9 mouse cellular contexts compared by ENCODE assay signal in the genomic region with DNA sequence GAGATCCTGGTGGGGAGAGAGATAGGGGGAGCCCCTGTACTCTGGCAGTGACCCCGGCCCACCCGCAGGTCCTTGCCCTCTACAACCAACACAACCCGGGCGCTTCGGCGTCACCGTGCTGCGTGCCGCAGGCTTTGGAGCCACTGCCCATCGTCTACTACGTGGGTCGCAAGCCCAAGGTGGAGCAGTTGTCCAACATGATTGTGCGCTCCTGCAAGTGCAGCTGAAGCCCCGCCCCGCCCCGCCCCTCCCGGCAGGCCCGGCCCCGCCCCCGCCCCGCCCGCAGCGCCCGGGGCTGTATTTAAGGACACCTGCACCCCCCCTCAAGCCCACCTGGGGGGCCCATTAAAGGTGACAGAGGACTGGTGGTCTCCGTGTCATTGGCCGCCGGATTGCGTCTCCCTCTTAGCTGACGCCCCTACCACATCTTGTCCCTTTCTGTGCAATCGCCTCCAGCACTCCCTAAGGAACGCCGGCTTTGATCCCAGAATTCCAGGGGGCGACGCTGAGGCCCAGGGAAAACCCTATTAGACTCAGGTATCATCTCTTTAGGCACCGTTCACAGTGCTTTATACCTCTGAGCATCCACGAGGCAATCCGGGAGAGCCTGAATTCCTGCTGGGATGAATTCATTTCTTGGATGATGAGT. TPM values are rescaled to one million over a fixed set of nuclear protein-coding genes. Genes with fewer than 3 reads are reported as not detected.
A peak's percentile ranks its signal among the peaks of the same experiment; 100 is the strongest.
DNase-seq lines count a peak whose midpoint lies in the region; ATAC-seq and TF ChIP-seq lines count a peak whose summit lies in the region.
"Had no signal": no experiment of that assay in that cellular context is flagged by ENCODE, and none has a peak within 500 bp of the region (broad histone marks: within the 10 kb centered on the region; RNA-seq: fewer than 3 reads in every experiment).

No protein-coding gene starts in this region.

- no peak for TF ChIP-seq CTCF in liver, postnatal 0 days (IDR thresholded peaks at IDR 0.05; ENCODE audit: low read depth)

- no peaks in the 10 kb centered on the region for H3K27me3 ChIP-seq in heart, embryonic 10.5 days (ENCODE audit: insufficient read depth, poor library complexity, severe bottlenecking)
- H3K27me3 ChIP-seq in hindbrain, embryonic 10.5 days (ENCODE audit: insufficient read depth, poor library complexity, severe bottlenecking) = peaks cover 25% of the 10 kb centered on the region
- H3K27me3 ChIP-seq in liver, postnatal 0 days (ENCODE audit: insufficient read depth, low read length) = no peaks in the 10 kb centered on the region

- no peak for ATAC-seq in liver, postnatal 0 days

- peak overlapping the region; percentile 47 for H3K27ac ChIP-seq in heart, embryonic 10.5 days
- peak overlapping the region; percentile 14; the same call in 1 of the 2 replicates for H3K27ac ChIP-seq in hindbrain, embryonic 10.5 days
- no peak overlapping the region for H3K27ac ChIP-seq in liver, postnatal 0 days (ENCODE audit: low read depth)

- peaks cover 18% of the 10 kb centered on the region for H3K36me3 ChIP-seq in heart, embryonic 10.5 days
- no peaks in the 10 kb centered on the region for H3K36me3 ChIP-seq in hindbrain, embryonic 10.5 days
- H3K36me3 ChIP-seq in liver, postnatal 0 days (replicated peaks; ENCODE audit: insufficient read depth, low read length) = peaks cover 25% of the 10 kb centered on the region

- peak overlapping the region; percentile 59 for H3K4me3 ChIP-seq in heart, embryonic 10.5 days
- peak overlapping the region; percentile 55 for H3K4me3 ChIP-seq in hindbrain, embryonic 10.5 days
- H3K4me3 ChIP-seq in liver, postnatal 0 days (ENCODE audit: low read depth, low read length) = no peak overlapping the region
- H3K4me3 ChIP-seq: erythroblast, embryonic 14.5 days had no signal

- no peak for DNase-seq in heart, embryonic 10.5 days (ENCODE audit: low spot score)
- DNase-seq in heart, adult 9 months (ENCODE audit: low spot score in 2 of 2) = no peak
- DNase-seq in ZHBTc4 (ENCODE audit: low read depth, low spot score) = peak; percentile 59
- DNase-seq in hindbrain, embryonic 10.5 days (ENCODE audit: low spot score) = no peak
- DNase-seq in liver, postnatal 0 days = peak; percentile 68
- DNase-seq in gastrocnemius, adult 18-20 months (ENCODE audit: low spot score) = no peak
- DNase-seq in urinary bladder, postnatal 10 days (ENCODE audit: low spot score) = no peak
- no peak for DNase-seq in gastrocnemius, adult 8-10 months (ENCODE audit: low spot score in 2 of 2)

- peaks cover 59% of the 10 kb centered on the region for H3K4me1 ChIP-seq in heart, embryonic 10.5 days
- peaks cover 38% of the 10 kb centered on the region for H3K4me1 ChIP-seq in hindbrain, embryonic 10.5 days (replicated peaks)
- H3K4me1 ChIP-seq in liver, postnatal 0 days (ENCODE audit: insufficient read depth) = peaks cover 43% of the 10 kb centered on the region

- H3K4me2 ChIP-seq in liver, postnatal 0 days (ENCODE audit: low read depth, low read length) = peak overlapping the region; percentile 58

- no peaks in the 10 kb centered on the region for H3K9me3 ChIP-seq in heart, embryonic 10.5 days
- H3K9me3 ChIP-seq in hindbrain, embryonic 10.5 days = peaks cover 15% of the 10 kb centered on the region
- 0 out of 2 replicates have a peak, but pooled peaks cover 7% of the 10 kb centered on the region for H3K9me3 ChIP-seq in liver, postnatal 0 days (ENCODE audit: low read length)

- no peak overlapping the region for H3K9ac ChIP-seq in liver, postnatal 0 days (replicated peaks)

- TF ChIP-seq EP300 in liver, postnatal 0 days (IDR thresholded peaks at IDR 0.05; ENCODE audit: low read depth) = no peak

- WGBS in heart, embryonic 10.5 days = 10% methylated on average over 35 of the region's 37 CpGs
- 3% methylated on average over 37 of the region's 37 CpGs for WGBS in hindbrain, embryonic 10.5 days
- 49% methylated on average over 33 of the region's 37 CpGs for WGBS in liver, postnatal 0 days (ENCODE audit: insufficient replicate concordance)

RNA-seq across cellular contexts. Expression of a gene that starts 14.0 kb away (rescaled TPM):
- 30.1 and 30.2 TPM in 2 replicates for polyA plus RNA-seq in heart, embryonic 10.5 days (2016; fragmentation: Nextera tagmentation; extraction: Ambion mirVana)
- polyA plus RNA-seq in hindbrain, embryonic 10.5 days (2016; fragmentation: Nextera tagmentation; extraction: Ambion mirVana) = 32.4 and 44.0 TPM in 2 replicates
- polyA plus RNA-seq in liver, postnatal 0 days (2015; fragmentation: Nextera tagmentation; extraction: Ambion mirVana) = 6.7 and 6.8 TPM in 2 replicates
- 10 to 100 TPM; 42.1 to 43.5 TPM for total RNA-seq in gastrocnemius, adult 18-20 months (2021)
- 10 to 100 TPM; 42.1 to 47.9 (median 46.9) TPM for total RNA-seq in gastrocnemius, adult 8-10 months (2022)

RNA-seq across cellular contexts. Expression of a gene that starts 18.0 kb away (rescaled TPM):
- 4.1 and 4.8 TPM in 2 replicates for polyA plus RNA-seq in heart, embryonic 10.5 days (2016; fragmentation: Nextera tagmentation; extraction: Ambion mirVana)
- polyA plus RNA-seq in hindbrain, embryonic 10.5 days (2016; fragmentation: Nextera tagmentation; extraction: Ambion mirVana) = 0.81 and 2.1 TPM in 2 replicates
- 5.1 and 6.1 TPM in 2 replicates for polyA plus RNA-seq in liver, postnatal 0 days (2015; fragmentation: Nextera tagmentation; extraction: Ambion mirVana)
- total RNA-seq in gastrocnemius, adult 18-20 months (2021) = 1 to 10 TPM; 3.9 to 7.8 TPM
- 1 to 10 TPM; 2.1 to 4.7 (median 3.9) TPM for total RNA-seq in gastrocnemius, adult 8-10 months (2022)

RNA-seq across cellular contexts. Expression of a gene that starts 24.3 kb away (rescaled TPM):
- 34.2 and 35.8 TPM in 2 replicates for polyA plus RNA-seq in heart, embryonic 10.5 days (2016; fragmentation: Nextera tagmentation; extraction: Ambion mirVana)
- polyA plus RNA-seq in hindbrain, embryonic 10.5 days (2016; fragmentation: Nextera tagmentation; extraction: Ambion mirVana) = 38.3 and 44.6 TPM in 2 replicates
- polyA plus RNA-seq in liver, postnatal 0 days (2015; fragmentation: Nextera tagmentation; extraction: Ambion mirVana) = 15.0 and 16.0 TPM in 2 replicates
- 1 to 10 TPM; 7.3 to 7.8 TPM for total RNA-seq in gastrocnemius, adult 18-20 months (2021)
- total RNA-seq in gastrocnemius, adult 8-10 months (2022) = 10 to 100 TPM in 1 of 4 experiments, 1 to 10 TPM in 3; 6.6 to 10.6 (median 6.8) TPM

RNA-seq across cellular contexts. Expression of a gene that starts 29.9 kb away (rescaled TPM):
- polyA plus RNA-seq in heart, embryonic 10.5 days (2016; fragmentation: Nextera tagmentation; extraction: Ambion mirVana) = 1.1 and 1.9 TPM in 2 replicates
- polyA plus RNA-seq in hindbrain, embryonic 10.5 days (2016; fragmentation: Nextera tagmentation; extraction: Ambion mirVana) = 3.1 and 3.2 TPM in 2 replicates
- 0.58 and 0.76 TPM in 2 replicates for polyA plus RNA-seq in liver, postnatal 0 days (2015; fragmentation: Nextera tagmentation; extraction: Ambion mirVana)
- not detected for total RNA-seq in gastrocnemius, adult 18-20 months (2021)
- not detected for total RNA-seq in gastrocnemius, adult 8-10 months (2022)

RNA-seq across cellular contexts. Expression of a gene that starts 45.9 kb away (rescaled TPM):
- 50.6 and 74.8 TPM in 2 replicates for polyA plus RNA-seq in heart, embryonic 10.5 days (2016; fragmentation: Nextera tagmentation; extraction: Ambion mirVana)
- 75.6 and 76.4 TPM in 2 replicates for polyA plus RNA-seq in hindbrain, embryonic 10.5 days (2016; fragmentation: Nextera tagmentation; extraction: Ambion mirVana)
- polyA plus RNA-seq in liver, postnatal 0 days (2015; fragmentation: Nextera tagmentation; extraction: Ambion mirVana) = 44.5 and 49.2 TPM in 2 replicates
- 10 to 100 TPM; 19.9 to 21.3 TPM for total RNA-seq in gastrocnemius, adult 18-20 months (2021)
- 10 to 100 TPM; 24.3 to 32.8 (median 27.2) TPM for total RNA-seq in gastrocnemius, adult 8-10 months (2022)

Comparison
In these comparisons a context has a peak if more than half of its experiments do, and no peak if none do; other contexts are left out.
1. DNase-seq: peak in ZHBTc4 (single experiment) and liver, postnatal 0 days (single experiment); none in heart, embryonic 10.5 days (single experiment), heart, adult 9 months (0 of 2), hindbrain, embryonic 10.5 days (single experiment), gastrocnemius, adult 18-20 months (single experiment), urinary bladder, postnatal 10 days (single experiment) and gastrocnemius, adult 8-10 months (0 of 2).